In genomic region chr13:81352296-81352695, GRCm38 (mm10) we compare ENCODE assay signal across 9 mouse cellular contexts.
DNase-seq lines count a peak whose midpoint lies in the region; ATAC-seq and TF ChIP-seq lines count a peak whose summit lies in the region.
"Had no signal": no experiment of that assay in that cellular context is flagged by ENCODE, and none has a peak within 500 bp of the region (broad histone marks: within the 10 kb centered on the region; RNA-seq: fewer than 3 reads in every experiment).

No protein-coding gene starts in this region.

- H3K4me3 ChIP-seq in lung, adult 2 months (replicated peaks; ENCODE audit: extremely low read depth, low read depth, low read length), result peak overlapping the region; percentile 34
- H3K4me3 ChIP-seq in neural tube, embryonic 15.5 days (replicated peaks), result no peak overlapping the region
- H3K4me3 ChIP-seq: neural tube, embryonic 13.5 days had no signal

- H3K9me3 ChIP-seq in neural tube, embryonic 15.5 days (replicated peaks), result no peaks in the 10 kb centered on the region
- H3K9me3 ChIP-seq: neural tube, embryonic 13.5 days had no signal

- no peak for ATAC-seq in neural tube, embryonic 15.5 days (ENCODE audit: low FRiP score)

- no peaks in the 10 kb centered on the region; the same call in none of the 2 replicates for H3K4me1 ChIP-seq in lung, adult 2 months (ENCODE audit: control insufficient read depth, insufficient read depth, low read length)
- no peaks in the 10 kb centered on the region for H3K4me1 ChIP-seq in neural tube, embryonic 15.5 days
- H3K4me1 ChIP-seq: neural tube, embryonic 13.5 days had no signal

- 7% methylated on average over 11 of the region's 11 CpGs for WGBS in lung, adult 2 months
- WGBS in neural tube, embryonic 15.5 days, result 83% methylated on average over 11 of the region's 11 CpGs

- no peak for TF ChIP-seq POLR2A in lung, adult 2 months (IDR thresholded peaks at IDR 0.05; ENCODE audit: borderline replicate concordance, extremely low read depth, low read depth, low read length)

- intact Hi-C loops in heart, postnatal 14 days (cut with DNase I), result loop anchor here (5.0 kb wide), 3 partner anchors 35 to 470 kb away; partner anchors contain the start of gene Arrdc3

- H3K9ac ChIP-seq in neural tube, embryonic 15.5 days (replicated peaks), result no peak overlapping the region
- H3K9ac ChIP-seq: neural tube, embryonic 13.5 days had no signal

- no peak overlapping the region for H3K27ac ChIP-seq in neural tube, embryonic 15.5 days (replicated peaks)
- H3K27ac ChIP-seq: neural tube, embryonic 13.5 days had no signal

- H3K4me2 ChIP-seq in neural tube, embryonic 15.5 days, result no peak overlapping the region
- H3K4me2 ChIP-seq: neural tube, embryonic 13.5 days had no signal

- TF ChIP-seq CTCF in lung, adult 2 months (IDR thresholded peaks at IDR 0.05; ENCODE audit: insufficient read depth, low read length), result no peak

- DNase-seq in urinary bladder, postnatal 14 days (ENCODE audit: low spot score), result peak; percentile 18
- DNase-seq in urinary bladder, adult 2 months (ENCODE audit: low spot score), result no peak
- peak; percentile 65 to 68 for DNase-seq in heart, postnatal 14 days
- peak; percentile 51 for DNase-seq in lung, adult 2 months
- peak; percentile 26 for DNase-seq in yolk sac, embryonic 10.5 days (ENCODE audit: low spot score)
- no peak for DNase-seq in spleen, postnatal 14 days (ENCODE audit: low spot score in 2 of 2)
- no peak for DNase-seq in cerebellum, adult 9-10 months

- no peaks in the 10 kb centered on the region for H3K27me3 ChIP-seq in neural tube, embryonic 15.5 days (replicated peaks)
- H3K27me3 ChIP-seq: neural tube, embryonic 13.5 days had no signal

- no peaks in the 10 kb centered on the region for H3K36me3 ChIP-seq in neural tube, embryonic 15.5 days
- H3K36me3 ChIP-seq: neural tube, embryonic 13.5 days had no signal

Comparison
In these comparisons a context has a peak if more than half of its experiments do, and no peak if none do; other contexts are left out.
1. DNase-seq: peak in urinary bladder, postnatal 14 days (single experiment), heart, postnatal 14 days (2 of 2), lung, adult 2 months (single experiment) and yolk sac, embryonic 10.5 days (single experiment); none in urinary bladder, adult 2 months (single experiment), spleen, postnatal 14 days (0 of 2) and cerebellum, adult 9-10 months (single experiment).